Mouse (Mus musculus) cerebral cortex, adult 2 months (tissue): Measurements from ENCODE around the gene U2af2.

ENCODE experiments used
- WGBS: fragments of 180-500 bp; shearing (Covaris S2); methylation state at CpG from one replicate; pipeline ENCODE4 v1.1.7; 2018; 5-methylcytosine and 5-hydroxymethylcytosine counted together

Gene U2af2

DNA sequence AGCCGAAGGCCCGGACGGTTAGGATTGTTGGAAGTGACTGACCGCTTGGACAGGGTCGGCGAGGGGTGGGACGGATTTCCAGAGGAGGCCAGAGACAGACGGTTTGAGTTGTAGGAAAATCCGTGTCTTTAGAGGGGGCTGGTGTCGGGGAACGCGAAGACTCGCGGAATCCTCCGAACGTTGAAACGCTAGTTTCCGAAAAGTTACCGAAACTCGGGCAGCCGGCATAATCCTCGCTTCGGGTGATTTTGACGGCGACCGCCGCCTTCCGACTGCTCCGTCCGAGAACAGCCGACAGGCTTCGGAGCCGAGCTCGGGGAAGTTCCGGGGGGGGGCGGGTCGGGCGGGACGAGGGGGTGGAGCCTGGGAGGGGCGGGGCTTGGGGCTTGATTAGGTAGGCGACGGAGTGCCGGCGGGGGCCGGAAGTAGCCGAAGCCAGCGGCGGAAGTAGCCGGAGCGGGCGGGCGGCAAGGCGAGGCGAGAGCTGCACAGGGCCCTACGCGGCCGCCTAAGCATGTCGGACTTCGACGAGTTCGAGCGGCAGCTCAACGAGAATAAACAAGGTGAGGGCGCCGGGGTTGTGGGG is at the start of gene U2af2:
Gene U2af2 (plus strand): TSS at position 370 of the 586 bp plus-strand sequence.
- WGBS, result under 1% methylated on average over 65 of the region's 65 CpGs

GRCm38 (mm10) chr7:5012681-5013513 is 49.0 kb upstream of the U2af2 start:
- WGBS, result 90% methylated on average over 27 of the region's 27 CpGs

DNA sequence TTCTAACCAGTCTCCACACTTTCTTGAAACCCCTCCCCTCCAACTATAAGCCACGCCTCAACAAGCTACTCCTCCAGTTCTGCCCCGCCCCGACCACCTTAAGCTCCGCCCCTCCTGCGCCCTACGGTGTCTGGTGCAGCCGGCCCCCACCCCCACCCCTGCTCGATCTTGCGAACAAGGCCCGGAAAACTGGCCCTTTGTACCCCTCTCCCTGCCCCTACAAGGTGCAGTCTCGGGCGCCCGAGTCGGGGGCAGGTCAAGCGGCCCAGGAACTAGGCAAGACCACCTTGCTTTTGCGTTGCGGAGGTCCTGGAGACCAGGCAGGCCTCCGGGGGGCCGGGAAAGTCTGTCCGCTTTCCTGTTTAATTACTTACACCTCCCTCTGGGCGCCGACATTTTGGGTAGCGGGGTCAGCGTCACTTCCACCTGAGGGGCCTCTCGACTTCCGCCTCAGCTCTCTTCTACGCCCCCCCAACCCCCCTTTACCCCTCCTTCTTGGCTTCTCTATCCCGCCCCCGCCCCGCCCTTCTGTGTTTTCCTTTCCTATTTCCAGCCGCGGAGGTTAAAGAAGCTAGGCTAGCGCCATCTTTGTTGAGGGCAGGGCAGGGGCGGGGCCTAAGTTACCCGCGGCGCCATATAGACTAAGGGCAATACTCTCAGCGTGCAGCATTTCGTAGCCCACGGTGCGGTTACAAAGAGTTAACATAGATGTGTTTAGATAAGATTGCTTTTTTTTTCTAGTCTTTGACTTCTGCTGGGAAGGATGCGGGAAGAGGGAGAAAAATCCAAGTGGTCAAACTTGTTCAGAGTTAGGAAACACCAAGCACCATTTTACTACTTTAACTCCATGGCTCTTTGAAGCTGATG is 47.5 kb upstream of the U2af2 start, which contains the start of the genes Zfp524 and Fiz1:
Gene Zfp524 (plus strand): TSS at position 165 of the 867 bp plus-strand sequence.
Gene Fiz1 (minus strand): TSS at position 447 of the 867 bp plus-strand sequence.
- WGBS, result under 1% methylated on average over 42 of the region's 42 CpGs

DNA sequence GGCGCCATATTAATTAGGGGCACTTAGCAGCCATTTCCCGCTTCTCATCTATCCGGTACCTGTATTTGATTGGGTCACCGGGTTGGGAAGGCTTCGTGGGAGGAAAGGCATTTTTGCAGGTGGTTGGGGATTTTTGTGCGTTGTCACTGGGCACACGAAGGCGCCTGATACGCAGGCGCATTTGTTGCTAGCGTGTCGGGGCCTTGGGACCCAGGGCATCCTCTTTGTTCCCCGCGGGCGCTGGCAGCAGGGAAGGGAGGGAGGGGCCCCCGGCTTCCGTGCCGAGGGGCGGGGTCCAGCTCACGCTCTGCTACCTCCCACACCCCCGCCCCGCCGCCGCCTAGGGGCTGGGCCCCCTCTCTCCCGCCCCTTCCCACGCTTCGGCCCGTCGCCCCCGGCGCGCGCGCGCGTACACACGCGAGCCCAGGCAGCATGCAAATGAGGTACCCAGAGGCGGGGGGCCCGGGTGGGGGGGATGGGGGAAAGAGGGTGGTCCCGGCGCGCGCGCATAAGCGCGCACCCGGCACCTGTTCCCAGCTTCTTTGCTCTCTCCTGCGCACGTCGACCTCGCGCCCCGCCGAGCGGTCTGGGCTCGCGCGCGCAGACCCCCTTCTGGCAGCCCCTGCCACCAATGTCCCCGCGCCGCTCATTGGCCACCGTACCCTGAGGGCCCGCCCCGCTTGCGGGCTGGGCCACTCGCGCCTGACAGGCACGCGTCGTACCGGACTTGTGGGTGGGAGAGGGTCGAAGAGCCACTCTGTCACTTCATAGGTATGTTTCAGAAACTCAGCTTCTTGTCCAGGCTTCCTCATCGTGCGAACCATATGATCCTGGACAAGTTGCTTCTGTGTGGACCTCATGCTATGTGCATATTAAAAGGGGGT is 46.6 kb upstream of the U2af2 start, which contains the start of gene Gm44973:
Gene Gm44973 (plus strand): TSS at position 379 of the 884 bp plus-strand sequence.
- under 1% methylated on average over 75 of the region's 76 CpGs for WGBS

- 45% methylated on average over 3 of the region's 3 CpGs for WGBS
These were observed 45.9 kb upstream of the U2af2 start for GRCm38 (mm10) chr7:5016057-5016456.

DNA sequence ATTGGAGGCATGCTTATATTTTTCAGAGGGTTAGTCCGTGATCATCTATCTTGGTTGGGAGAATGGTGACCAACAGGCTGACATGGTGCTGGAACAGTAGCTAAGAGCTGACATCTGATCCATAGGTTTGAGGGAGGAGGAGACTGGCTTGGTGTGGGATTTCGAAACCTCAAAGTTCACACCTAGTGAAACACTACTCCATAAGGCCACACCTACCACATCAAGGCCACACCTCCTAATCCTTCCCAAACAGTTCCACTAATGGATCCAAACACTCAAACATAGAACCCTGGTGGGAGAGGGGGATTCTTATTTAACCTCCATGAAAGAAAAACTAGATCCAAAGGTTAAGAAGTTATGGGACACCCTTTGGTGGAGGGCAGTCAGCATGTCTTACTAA is 45.0 kb upstream of the U2af2 start:
- WGBS, result 99% methylated on average over 2 of the region's 2 CpGs

GRCm38 (mm10) chr7:5017352-5017751 is 44.6 kb upstream of the U2af2 start:
- 94% methylated on average over 16 of the region's 16 CpGs for WGBS

DNA sequence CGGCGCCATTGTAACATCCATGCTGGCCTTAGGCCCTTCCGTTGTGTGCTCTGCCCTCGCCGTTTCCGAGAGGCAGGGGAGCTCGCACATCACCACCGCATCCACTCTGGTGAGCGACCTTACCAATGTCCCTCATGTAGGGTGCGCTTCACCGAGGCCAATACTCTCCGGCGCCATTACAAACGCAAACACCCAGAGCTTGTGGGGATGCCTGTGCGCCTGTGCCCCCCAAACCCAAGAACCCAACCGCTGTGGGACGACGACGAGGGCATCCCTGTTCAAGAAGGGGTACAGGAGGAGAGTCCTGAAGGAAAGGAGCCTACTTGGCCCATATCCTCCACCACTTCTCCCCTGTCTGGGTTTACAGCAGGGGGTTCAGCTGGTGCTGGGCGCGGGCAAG is 44.0 kb upstream of the U2af2 start:
- 97% methylated on average over 21 of the region's 21 CpGs for WGBS

GRCm38 (mm10) chr7:5019576-5019975 is 42.4 kb upstream of the U2af2 start:
- 17% methylated on average over 8 of the region's 8 CpGs for WGBS

GRCm38 (mm10) chr7:5020000-5020681 is 41.8 kb upstream of the U2af2 start, which contains the start of the genes Zfp865 and Ccdc106:
TSS of gene Zfp865 (plus strand) at chr7:5020376.
TSS of gene Ccdc106 (plus strand) at chr7:5020553.
- under 1% methylated on average over 49 of the region's 49 CpGs for WGBS

- 0% methylated on average over 15 of the region's 15 CpGs for WGBS
These were observed 41.3 kb upstream of the U2af2 start for GRCm38 (mm10) chr7:5020685-5021084.

- 41% methylated on average over 5 of the region's 5 CpGs for whole genome bisulfite sequencing
These were observed 40.7 kb upstream of the U2af2 start for GRCm38 (mm10) chr7:5021197-5021596.

- 96% methylated on average over 22 of the region's 22 CpGs for WGBS
These were observed 32.4 kb upstream of the U2af2 start for GRCm38 (mm10) chr7:5029543-5029942.

GRCm38 (mm10) chr7:5029946-5030345 is 32.0 kb upstream of the U2af2 start:
- WGBS, result 95% methylated on average over 21 of the region's 21 CpGs

DNA sequence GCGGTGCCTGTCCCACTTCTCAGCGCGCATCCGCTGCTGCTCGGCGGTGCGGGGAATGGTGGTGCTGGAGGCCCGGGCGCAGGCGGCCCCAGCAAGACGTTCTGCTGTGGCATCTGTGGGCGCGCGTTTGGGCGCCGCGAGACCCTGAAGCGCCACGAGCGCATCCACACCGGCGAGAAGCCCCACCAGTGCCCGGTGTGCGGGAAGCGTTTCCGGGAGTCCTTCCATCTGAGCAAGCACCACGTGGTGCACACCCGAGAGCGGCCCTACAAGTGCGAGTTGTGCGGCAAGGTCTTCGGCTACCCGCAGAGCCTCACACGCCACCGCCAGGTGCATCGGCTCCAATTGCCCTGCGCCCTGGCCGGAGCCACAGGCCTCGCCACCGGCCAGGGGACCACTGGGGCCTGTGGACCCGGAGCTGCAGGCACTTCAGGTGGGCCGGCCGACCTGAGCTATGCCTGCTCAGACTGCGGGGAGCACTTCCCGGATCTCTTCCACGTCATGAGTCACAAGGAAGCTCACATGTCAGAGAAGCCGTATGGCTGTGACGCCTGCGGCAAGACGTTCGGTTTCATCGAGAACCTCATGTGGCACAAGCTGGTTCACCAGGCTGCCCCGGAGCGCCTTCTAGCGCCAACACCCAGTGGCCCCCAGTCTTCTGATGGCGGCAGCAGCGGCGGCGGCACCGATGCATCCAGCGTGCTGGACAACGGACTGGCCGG is 31.2 kb upstream of the U2af2 start:
- 90% methylated on average over 63 of the region's 63 CpGs for WGBS

DNA sequence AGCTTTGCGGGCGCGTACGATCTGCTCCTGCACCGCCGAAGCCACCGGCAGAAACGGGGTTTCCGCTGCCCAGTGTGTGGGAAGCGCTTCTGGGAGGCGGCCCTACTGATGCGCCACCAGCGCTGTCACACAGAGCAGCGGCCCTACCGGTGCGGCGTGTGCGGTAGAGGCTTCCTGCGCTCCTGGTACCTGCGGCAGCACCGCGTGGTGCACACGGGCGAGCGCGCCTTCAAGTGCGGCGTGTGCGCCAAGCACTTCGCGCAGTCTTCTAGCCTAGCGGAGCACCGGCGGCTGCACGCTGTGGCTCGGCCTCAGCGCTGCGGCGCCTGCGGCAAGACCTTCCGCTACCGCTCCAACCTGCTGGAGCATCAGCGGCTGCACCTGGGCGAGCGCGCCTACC is 30.4 kb upstream of the U2af2 start:
- 84% methylated on average over 46 of the region's 46 CpGs for WGBS

DNA sequence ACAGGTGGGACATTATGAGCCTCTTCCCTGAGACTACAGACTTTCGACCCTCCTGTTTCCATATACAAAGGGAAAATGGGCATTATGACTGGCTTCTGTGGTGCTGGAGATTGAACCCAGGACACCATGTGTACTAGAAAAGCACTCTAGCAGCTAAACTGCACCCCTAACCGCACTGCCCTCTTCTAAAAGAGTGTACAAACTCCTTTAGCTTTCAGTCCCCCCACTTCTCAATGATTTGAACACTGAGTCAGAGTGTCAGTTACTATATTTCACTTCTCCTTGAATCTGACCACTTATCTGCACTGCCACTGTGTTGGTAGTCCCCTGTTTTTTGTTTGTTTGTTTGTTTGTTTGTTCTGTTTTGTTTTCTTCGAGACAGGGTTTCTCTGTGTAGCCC is 28.1 kb upstream of the U2af2 start, which contains the start of gene 4632433K11Rik:
Gene 4632433K11Rik (plus strand): TSS at position 301 of the 400 bp plus-strand sequence.
- 86% methylated on average over 3 of the region's 3 CpGs for WGBS

GRCm38 (mm10) chr7:5035628-5036027 is 26.3 kb upstream of the U2af2 start:
- 98% methylated on average over 17 of the region's 17 CpGs for WGBS

DNA sequence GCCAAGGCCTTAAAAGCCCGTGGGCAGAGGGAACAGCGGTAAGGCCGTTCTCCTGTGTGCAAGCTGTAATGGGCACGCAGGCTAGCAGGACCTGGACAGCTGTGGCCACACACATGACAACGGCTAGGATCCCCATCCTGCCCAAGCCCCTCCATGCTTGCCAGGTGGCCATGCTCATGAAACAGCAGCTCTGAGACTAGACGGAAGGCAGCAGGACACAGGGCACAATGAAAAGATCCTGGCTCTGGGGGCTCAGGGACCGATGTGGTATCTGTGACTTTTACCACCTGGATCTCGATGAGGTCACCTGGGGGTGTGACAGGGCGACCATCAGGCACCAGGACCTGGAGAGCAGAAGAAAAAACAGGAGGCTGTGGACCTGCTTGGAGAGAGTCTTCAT is 25.8 kb upstream of the U2af2 start:
- 93% methylated on average over 9 of the region's 9 CpGs for WGBS
